Comparison of ENCODE assay signal across 14 mouse cellular contexts in the genomic region with DNA sequence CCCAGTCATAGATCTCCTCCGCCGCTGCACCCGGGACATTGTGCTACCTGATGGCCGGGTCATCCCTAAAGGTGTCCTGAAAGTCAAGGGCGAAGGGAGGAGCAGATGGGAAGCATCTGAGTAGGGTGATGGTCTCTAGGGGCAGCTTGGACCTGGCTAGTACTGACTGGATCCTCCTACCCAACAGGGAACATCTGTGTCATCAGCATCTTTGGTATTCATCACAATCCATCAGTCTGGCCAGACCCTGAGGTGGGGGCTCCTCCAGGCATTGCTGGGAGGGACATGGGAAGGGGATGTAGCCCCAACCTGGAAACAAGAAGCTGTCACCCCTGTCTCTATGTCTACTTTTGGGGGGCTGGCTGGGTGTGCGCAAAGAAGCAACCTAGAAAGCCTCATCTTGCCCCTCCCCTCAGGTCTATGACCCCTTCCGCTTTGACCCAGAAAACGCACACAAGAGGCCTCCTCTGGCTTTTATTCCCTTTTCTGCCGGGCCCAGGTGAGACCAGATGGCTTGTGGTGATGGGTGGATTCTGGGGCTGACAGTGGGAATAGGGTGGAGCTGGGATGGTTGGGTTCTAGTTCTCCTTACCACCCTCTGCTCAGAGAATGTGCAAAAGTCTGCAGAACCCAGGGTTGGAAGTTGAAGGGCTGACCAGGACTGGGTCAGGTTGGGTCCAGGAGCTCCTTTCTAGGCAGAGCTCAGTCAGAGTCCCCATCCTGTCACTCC. TPM values are rescaled to one million over a fixed set of nuclear protein-coding genes. Genes with fewer than 3 reads are reported as not detected.
DNase-seq lines count a peak whose midpoint lies in the region; ATAC-seq and TF ChIP-seq lines count a peak whose summit lies in the region.
"Not testable (repeated sequence)": the region's sequence is repeated elsewhere in the genome, so short reads cannot be mapped to it uniquely, and the experiment has no call there.
"Had no signal": no experiment of that assay in that cellular context is flagged by ENCODE, and none has a peak within 500 bp of the region (broad histone marks: within the 10 kb centered on the region; RNA-seq: fewer than 3 reads in every experiment).

No protein-coding gene starts in this region.

- DNase-seq in CH12.LX (ENCODE audit: extremely low read depth) = peak; percentile 15
- DNase-seq in embryonic facial prominence, embryonic 14.5 days (ENCODE audit: low spot score); layer of hippocampus, adult 2 months (ENCODE audit: low spot score in 2 of 2): not testable (repeated sequence)
- DNase-seq in heart, adult 11 months = peak; percentile 83

- in situ Hi-C loops in CH12.LX (cut with MboI; ENCODE audit: low pct_ligation_motif_present, low pct_unique_long_range_greater_than_20kb, low sequenced_read_pairs) = not testable (repeated sequence)

- H3K4me1 ChIP-seq in CH12.LX (ENCODE audit: control insufficient read depth in 1 of 2, insufficient read depth in 2 of 2) = peaks cover 3 to 11% of the 10 kb centered on the region in 2 experiments; a peak in 2 of 4 replicates
- H3K4me1 ChIP-seq in embryonic facial prominence, embryonic 14.5 days (ENCODE audit: control insufficient read depth, insufficient read depth, low read length); hindbrain, embryonic 13.5 days (replicated peaks); liver, embryonic 16.5 days (ENCODE audit: control insufficient read depth, low read depth, low read length); midbrain, embryonic 13.5 days (replicated peaks): not testable (repeated sequence)
- peaks cover 12% of the 10 kb centered on the region for H3K4me1 ChIP-seq in small intestine, adult 2 months (ENCODE audit: control insufficient read depth, insufficient read depth, insufficient read length, low read length)

- not testable (repeated sequence) for H3K79me2 ChIP-seq in CH12.LX (replicated peaks; ENCODE audit: control insufficient read depth, extremely low read depth, insufficient read depth, poor library complexity, severe bottlenecking)

- not testable (repeated sequence) for TF ChIP-seq CTCF in CH12.LX (conservative IDR thresholded peaks at IDR 0.05 in 1 of 2, IDR thresholded peaks at IDR 0.05 in 1 of 2; ENCODE audit: low read depth in 2 of 2, low read length in 2 of 2); layer of hippocampus, adult 2 months (conservative IDR thresholded peaks at IDR 0.05); small intestine, adult 2 months (IDR thresholded peaks at IDR 0.05; ENCODE audit: extremely low read depth, insufficient read length, insufficient replicate concordance, low read depth, low read length)

- H3K9ac ChIP-seq in CH12.LX (ENCODE audit: insufficient read depth, low read depth) = peak overlapping the region; percentile 56
- peak overlapping the region; percentile 66; the same call in 1 of the 2 replicates for H3K9ac ChIP-seq in embryonic facial prominence, embryonic 14.5 days (ENCODE audit: low read depth, low read length)
- peak overlapping the region; percentile 73 for H3K9ac ChIP-seq in hindbrain, embryonic 13.5 days
- H3K9ac ChIP-seq in liver, embryonic 16.5 days (ENCODE audit: low read depth, low read length) = not testable (repeated sequence)
- H3K9ac ChIP-seq in midbrain, embryonic 13.5 days (replicated peaks) = peak overlapping the region; percentile 64

- dilution Hi-C loops in CH12.LX (cut with MboI; ENCODE audit: extremely low pct_ligation_motif_present, extremely low pct_unique_long_range_greater_than_20kb, low sequenced_read_pairs) = not testable (repeated sequence)

- not testable (repeated sequence) for H3K9me3 ChIP-seq in CH12.LX (replicated peaks; ENCODE audit: low read length); embryonic facial prominence, embryonic 14.5 days (ENCODE audit: control insufficient read depth, low read length); hindbrain, embryonic 13.5 days; liver, embryonic 16.5 days (replicated peaks; ENCODE audit: control insufficient read depth, low read length); midbrain, embryonic 13.5 days

- not testable (repeated sequence) for H3K27me3 ChIP-seq in CH12.LX (replicated peaks); embryonic facial prominence, embryonic 14.5 days (replicated peaks; ENCODE audit: control insufficient read depth, insufficient read depth, low read length); hindbrain, embryonic 13.5 days; liver, embryonic 16.5 days (ENCODE audit: control insufficient read depth, insufficient read depth, low read depth, low read length); midbrain, embryonic 13.5 days; small intestine, adult 2 months (ENCODE audit: control insufficient read depth, insufficient read depth, low read length)

- TF ChIP-seq RAD21 in CH12.LX (IDR thresholded peaks at IDR 0.05; ENCODE audit: low read depth, low read length) = not testable (repeated sequence)

- TF ChIP-seq POLR2A in CH12.LX (IDR thresholded peaks at IDR 0.05; ENCODE audit: low read depth, low read length); small intestine, adult 2 months (IDR thresholded peaks at IDR 0.05; ENCODE audit: low read depth, low read length): not testable (repeated sequence)

- ATAC-seq in embryonic facial prominence, embryonic 14.5 days (ENCODE audit: low read depth); liver, embryonic 16.5 days (ENCODE audit: low read depth): not testable (repeated sequence)
- ATAC-seq in hindbrain, embryonic 13.5 days (ENCODE audit: low FRiP score) = peak; percentile 31
- peak; percentile 58 for ATAC-seq in midbrain, embryonic 13.5 days

- H3K4me2 ChIP-seq in CH12.LX (ENCODE audit: insufficient read depth, low read depth, poor library complexity, severe bottlenecking) = peak overlapping the region; percentile 63
- H3K4me2 ChIP-seq in embryonic facial prominence, embryonic 14.5 days (ENCODE audit: low read depth, low read length) = peak overlapping the region; percentile 66
- peak overlapping the region; percentile 65 for H3K4me2 ChIP-seq in hindbrain, embryonic 13.5 days
- H3K4me2 ChIP-seq in liver, embryonic 16.5 days (ENCODE audit: low read depth, low read length) = peak overlapping the region; percentile 46
- peak overlapping the region; percentile 64 for H3K4me2 ChIP-seq in midbrain, embryonic 13.5 days (replicated peaks)

- WGBS in embryonic facial prominence, embryonic 14.5 days = 91% methylated on average over 8 of the region's 9 CpGs
- 88% methylated on average over 9 of the region's 9 CpGs for WGBS in hindbrain, embryonic 13.5 days
- 75% methylated on average over 9 of the region's 9 CpGs for WGBS in liver, embryonic 16.5 days (ENCODE audit: insufficient replicate concordance)
- WGBS in midbrain, embryonic 13.5 days = 91% methylated on average over 9 of the region's 9 CpGs
- WGBS in small intestine, adult 2 months = 82% methylated on average over 9 of the region's 9 CpGs

- H3K36me3 ChIP-seq in CH12.LX (replicated peaks in 1 of 2; ENCODE audit: control insufficient read depth in 1 of 2, insufficient read depth in 1 of 2, low read length in 1 of 2); embryonic facial prominence, embryonic 14.5 days (ENCODE audit: control insufficient read depth, insufficient read depth, low read length); hindbrain, embryonic 13.5 days; liver, embryonic 16.5 days (ENCODE audit: control insufficient read depth, insufficient read depth); midbrain, embryonic 13.5 days; small intestine, adult 2 months (ENCODE audit: control insufficient read depth, insufficient read depth, low read length): not testable (repeated sequence)

- not testable (repeated sequence) for H3K27ac ChIP-seq in CH12.LX (ENCODE audit: insufficient read depth, low read depth); embryonic facial prominence, embryonic 14.5 days (replicated peaks; ENCODE audit: low read depth, low read length); layer of hippocampus, adult 2 months; liver, embryonic 16.5 days (ENCODE audit: low read length); small intestine, adult 2 months (ENCODE audit: insufficient read depth, low read depth, low read length)
- H3K27ac ChIP-seq in hindbrain, embryonic 13.5 days = peak overlapping the region; percentile 64
- 0 out of 2 replicates have a peak overlapping the region, but pooled peaks have one; percentile 39 for H3K27ac ChIP-seq in midbrain, embryonic 13.5 days

- H3K4me3 ChIP-seq in CH12.LX (replicated peaks in 1 of 3; ENCODE audit: low read depth in 2 of 3, low read length in 2 of 3, poor library complexity in 1 of 3) = peak overlapping the region; percentile 64 to 66 (median 65)
- peak overlapping the region; percentile 35 for H3K4me3 ChIP-seq in embryonic facial prominence, embryonic 14.5 days (ENCODE audit: low read depth, low read length)
- H3K4me3 ChIP-seq in hindbrain, embryonic 13.5 days = peak overlapping the region; percentile 44
- peak overlapping the region; percentile 32 for H3K4me3 ChIP-seq in layer of hippocampus, adult 2 months
- H3K4me3 ChIP-seq in liver, embryonic 16.5 days (ENCODE audit: low read depth, low read length) = not testable (repeated sequence)
- H3K4me3 ChIP-seq in midbrain, embryonic 13.5 days (replicated peaks) = peak overlapping the region; percentile 45
- H3K4me3 ChIP-seq in small intestine, adult 2 months (ENCODE audit: low read depth, low read length) = peak overlapping the region; percentile 49

- not testable (repeated sequence) for TF ChIP-seq EP300 in CH12.LX (IDR thresholded peaks at IDR 0.05; ENCODE audit: low read length)

RNA-seq across cellular contexts. Expression of a gene that starts 13.3 kb away (rescaled TPM):
- total RNA-seq in CH12.LX (2012; rRNA removed) (0.34 TPM in 1 of 2 replicates, not detected in the other), CH12.LX (2014; rRNA removed) (0.16 and 0.28 TPM in 2 replicates)
- polyA plus RNA-seq in CH12.LX (2012; ENCODE audit: insufficient read length, low read depth) = 0.45 and 0.60 TPM in 2 replicates
- polyA plus RNA-seq in embryonic facial prominence, embryonic 14.5 days (2014; fragmentation: Nextera tagmentation; extraction: Ambion mirVana) = not detected in 2 replicates
- 1.1 TPM in 1 of 2 replicates, not detected in the other for polyA plus RNA-seq in hindbrain, embryonic 13.5 days (2015; fragmentation: Nextera tagmentation; extraction: Ambion mirVana)
- not detected for total RNA-seq in layer of hippocampus, adult 2 months (2021)
- polyA plus RNA-seq in liver, embryonic 16.5 days (2015; fragmentation: Nextera tagmentation; extraction: Ambion mirVana) = not detected in 2 replicates
- polyA plus RNA-seq in midbrain, embryonic 13.5 days (2015; fragmentation: Nextera tagmentation; extraction: Ambion mirVana) = 0.43 TPM in 1 of 2 replicates, not detected in the other
- not detected in 2 replicates for polyA plus RNA-seq in small intestine, adult 2 months (2012; rRNA removed)
- total RNA-seq: gastrocnemius, postnatal 14 days; heart, postnatal 4 days; left cerebral cortex, adult 18-20 months; MEL had no signal
- polyA plus RNA-seq: activated CD4-positive, CD25-positive, alpha-beta regulatory T cell, adult 4 months; erythroblast, embryonic 14.5 days had no signal

RNA-seq across cellular contexts. Expression of a gene that starts 24.3 kb away (rescaled TPM):
- 0.08 TPM in 2 replicates for total RNA-seq in CH12.LX (2012; rRNA removed)
- total RNA-seq in CH12.LX (2014; rRNA removed) = 0.09 and 0.40 TPM in 2 replicates
- 0.44 and 0.53 TPM in 2 replicates for polyA plus RNA-seq in CH12.LX (2012; ENCODE audit: insufficient read length, low read depth)
- not detected in 2 replicates for polyA plus RNA-seq in embryonic facial prominence, embryonic 14.5 days (2014; fragmentation: Nextera tagmentation; extraction: Ambion mirVana)
- polyA plus RNA-seq in hindbrain, embryonic 13.5 days (2015; fragmentation: Nextera tagmentation; extraction: Ambion mirVana) = not detected in 2 replicates
- total RNA-seq in layer of hippocampus, adult 2 months (2021) = not detected
- polyA plus RNA-seq in liver, embryonic 16.5 days (2015; fragmentation: Nextera tagmentation; extraction: Ambion mirVana) = 0.04 TPM in 1 of 2 replicates, not detected in the other
- not detected in 2 replicates for polyA plus RNA-seq in midbrain, embryonic 13.5 days (2015; fragmentation: Nextera tagmentation; extraction: Ambion mirVana)
- 20.5 and 87.7 TPM in 2 replicates for polyA plus RNA-seq in small intestine, adult 2 months (2012; rRNA removed)
- total RNA-seq: gastrocnemius, postnatal 14 days; heart, postnatal 4 days; left cerebral cortex, adult 18-20 months; MEL had no signal
- polyA plus RNA-seq: activated CD4-positive, CD25-positive, alpha-beta regulatory T cell, adult 4 months; erythroblast, embryonic 14.5 days had no signal

RNA-seq across cellular contexts. Expression of a gene that starts 51.0 kb away (rescaled TPM):
- not detected in 2 replicates for total RNA-seq in CH12.LX (2012; rRNA removed)
- total RNA-seq in CH12.LX (2014; rRNA removed) = not detected in 2 replicates
- polyA plus RNA-seq in CH12.LX (2012; ENCODE audit: insufficient read length, low read depth) = not detected in 2 replicates
- polyA plus RNA-seq in embryonic facial prominence, embryonic 14.5 days (2014; fragmentation: Nextera tagmentation; extraction: Ambion mirVana) = 0.71 and 0.75 TPM in 2 replicates
- polyA plus RNA-seq in hindbrain, embryonic 13.5 days (2015; fragmentation: Nextera tagmentation; extraction: Ambion mirVana) = 1.8 and 2.0 TPM in 2 replicates
- 10 to 100 TPM; 16.7 to 20.7 TPM for total RNA-seq in layer of hippocampus, adult 2 months (2021)
- 7.1 and 9.0 TPM in 2 replicates for polyA plus RNA-seq in liver, embryonic 16.5 days (2015; fragmentation: Nextera tagmentation; extraction: Ambion mirVana)
- polyA plus RNA-seq in midbrain, embryonic 13.5 days (2015; fragmentation: Nextera tagmentation; extraction: Ambion mirVana) = 0.85 and 1.4 TPM in 2 replicates
- polyA plus RNA-seq in small intestine, adult 2 months (2012; rRNA removed) = 0.57 and 2.3 TPM in 2 replicates
- total RNA-seq: gastrocnemius, postnatal 14 days; heart, postnatal 4 days; MEL had no signal
- polyA plus RNA-seq: activated CD4-positive, CD25-positive, alpha-beta regulatory T cell, adult 4 months; erythroblast, embryonic 14.5 days had no signal

Comparison
In these comparisons a context has a peak if more than half of its experiments do, and no peak if none do; other contexts are left out.
1. RNA of a gene that starts 24.3 kb away (polyA plus RNA-seq): 20.5 to 87.7 TPM in small intestine, adult 2 months; 0.44 to 0.53 TPM in CH12.LX, not detected in embryonic facial prominence, embryonic 14.5 days, 0.04 TPM in liver, embryonic 16.5 days, not detected in midbrain, embryonic 13.5 days and not detected in hindbrain, embryonic 13.5 days; every median in the first group is over 10 times any median in the second.
2. Peak in every context shown above with its lines, with median percentiles within 50 percentile points of each other: H3K4me2 ChIP-seq.